Mouse (Mus musculus): ENCODE results near the gene Tmem132c.

DNA sequence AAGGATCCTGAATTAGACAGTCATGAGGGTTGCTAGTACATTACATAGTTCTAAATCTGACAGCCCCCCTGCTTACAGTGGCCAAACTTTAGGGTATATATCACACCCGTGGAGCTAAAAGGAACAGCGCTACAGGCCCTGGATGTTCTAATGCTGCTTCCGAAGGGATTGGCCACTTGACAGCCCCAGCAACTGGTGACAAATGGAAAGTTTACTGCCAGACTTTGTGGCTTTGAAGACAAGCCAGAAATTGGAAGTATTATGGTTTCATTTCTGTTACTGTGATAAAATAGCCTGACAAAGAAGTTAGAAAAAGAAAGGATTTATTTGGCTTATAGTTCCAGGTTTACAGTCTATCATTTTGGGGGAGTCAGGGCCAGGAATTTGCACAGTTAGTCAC is 126.6 kb downstream of the Tmem132c start:
- no peak for TF ChIP-seq POLR2A (IDR thresholded peaks at IDR 0.05; ENCODE audit: control insufficient read depth, low read depth, low read length)
- TF ChIP-seq CTCF (IDR thresholded peaks at IDR 0.05; ENCODE audit: control insufficient read depth, insufficient read depth, insufficient replicate concordance, low read depth, low read length) = no peak

All from testis, adult 2 months (tissue).